10 mouse cellular contexts compared by ENCODE assay signal in genomic region chr11:119915666-119916065, GRCm38 (mm10). TPM values are rescaled to one million over a fixed set of nuclear protein-coding genes. Genes with fewer than 3 reads are reported as not detected.
DNase-seq lines count a peak whose midpoint lies in the region; ATAC-seq and TF ChIP-seq lines count a peak whose summit lies in the region.
"Had no signal": no experiment of that assay in that cellular context is flagged by ENCODE, and none has a peak within 500 bp of the region (broad histone marks: within the 10 kb centered on the region; RNA-seq: fewer than 3 reads in every experiment).

No protein-coding gene starts in this region.

- H3K27me3 ChIP-seq in megakaryocyte, embryonic 14.5 days (replicated peaks), result no peaks in the 10 kb centered on the region
- no peaks in the 10 kb centered on the region for H3K27me3 ChIP-seq in kidney, embryonic 16.5 days (ENCODE audit: insufficient read depth, low read length)
- no peaks in the 10 kb centered on the region for H3K27me3 ChIP-seq in myocyte (ENCODE audit: control insufficient read depth, insufficient read depth, insufficient read length)

- 62% methylated on average over 9 of the region's 9 CpGs for WGBS in kidney, embryonic 16.5 days

- no peak for TF ChIP-seq CTCF in gastrocnemius, adult 2 months (IDR thresholded peaks at IDR 0.05)

- ATAC-seq in megakaryocyte, adult 5-6 weeks (ENCODE audit: poor library complexity, severe bottlenecking), result no peak
- peak; percentile 17; the same call in 1 of the 2 replicates for ATAC-seq in kidney, embryonic 16.5 days (ENCODE audit: low FRiP score, low TSS enrichment)

- H3K9ac ChIP-seq in kidney, embryonic 16.5 days (replicated peaks; ENCODE audit: low read length), result peak overlapping the region; percentile 52; the same call in 1 of the 2 replicates
- H3K9ac ChIP-seq: liver, embryonic 14.5 days had no signal

- peaks cover 57% of the 10 kb centered on the region for H3K36me3 ChIP-seq in megakaryocyte, embryonic 14.5 days (replicated peaks; ENCODE audit: low read length)
- H3K36me3 ChIP-seq in kidney, embryonic 16.5 days (ENCODE audit: insufficient read depth, low read length), result peaks cover 27% of the 10 kb centered on the region
- H3K36me3 ChIP-seq in myocyte (ENCODE audit: control insufficient read depth, insufficient read depth), result peaks cover 7% of the 10 kb centered on the region

- H3K4me2 ChIP-seq in kidney, embryonic 16.5 days (replicated peaks; ENCODE audit: low read depth, low read length), result peak overlapping the region; percentile 90
- no peak overlapping the region for H3K4me2 ChIP-seq in myocyte (ENCODE audit: low read depth)

- no peak for DNase-seq in gastrocnemius, adult 2 months
- DNase-seq in gastrocnemius, postnatal 14 days, result no peak
- no peak for DNase-seq in cerebellum, adult 11 months
- DNase-seq in urinary bladder, adult 18-20 months (ENCODE audit: low spot score in 2 of 2), result no peak
- DNase-seq: cerebellum, adult 9-10 months had no signal

- peaks cover 14% of the 10 kb centered on the region for H3K79me2 ChIP-seq in myocyte (ENCODE audit: control insufficient read depth, insufficient read depth)

- H3K4me3 ChIP-seq in gastrocnemius, adult 2 months, result peak overlapping the region; percentile 45
- H3K4me3 ChIP-seq in megakaryocyte, embryonic 14.5 days (replicated peaks), result peak overlapping the region; percentile 96
- peak overlapping the region; percentile 4; the same call in 1 of the 2 replicates for H3K4me3 ChIP-seq in kidney, embryonic 16.5 days (ENCODE audit: low read length)
- H3K4me3 ChIP-seq in myocyte, result peak overlapping the region; percentile 86

- H3K4me1 ChIP-seq in megakaryocyte, embryonic 14.5 days, result peaks cover 75% of the 10 kb centered on the region
- H3K4me1 ChIP-seq in kidney, embryonic 16.5 days (ENCODE audit: insufficient read depth, low read length), result peaks cover 36% of the 10 kb centered on the region

- intact Hi-C loops in gastrocnemius, adult 2 months (cut with DNase I), result no loop called here
- intact Hi-C loops in gastrocnemius, postnatal 14 days (cut with DNase I; ENCODE audit: low total_unique reads), result no loop called here

- no peak overlapping the region for H3ac ChIP-seq in myocyte (ENCODE audit: control insufficient read depth, insufficient read length)

- H3K27ac ChIP-seq in gastrocnemius, adult 2 months, result peak overlapping the region; percentile 63
- H3K27ac ChIP-seq in kidney, embryonic 16.5 days (ENCODE audit: low read length), result peak overlapping the region; percentile 87
- H3K27ac ChIP-seq: liver, embryonic 14.5 days had no signal

- no peak for TF ChIP-seq POLR2A in myocyte (IDR thresholded peaks at IDR 0.05; ENCODE audit: insufficient read length, low read depth)

- peaks cover 4% of the 10 kb centered on the region; the same call in 1 of the 2 replicates for H3K9me3 ChIP-seq in megakaryocyte, embryonic 14.5 days
- H3K9me3 ChIP-seq in kidney, embryonic 16.5 days (ENCODE audit: low read length), result no peaks in the 10 kb centered on the region

TF ChIP-seq in myocyte, 11 proteins besides CTCF, POLR2A, EP300 and RAD21:
- no peak for TF ChIP-seq MAX (IDR thresholded peaks at IDR 0.05; ENCODE audit: low read depth)
- no peak for TF ChIP-seq SRF (IDR thresholded peaks at IDR 0.05; ENCODE audit: control insufficient read depth, insufficient read length, low read depth)
- TF ChIP-seq TCF3 (IDR thresholded peaks at IDR 0.05; ENCODE audit: insufficient read length, low read depth), result no peak
- TF ChIP-seq REST (IDR thresholded peaks at IDR 0.05; ENCODE audit: insufficient read depth, insufficient read length), result no peak
- no peak for TF ChIP-seq CEBPB (IDR thresholded peaks at IDR 0.05; ENCODE audit: insufficient read depth, poor library complexity, severe bottlenecking)
- TF ChIP-seq E2F4 (IDR thresholded peaks at IDR 0.05; ENCODE audit: insufficient read depth), result no peak
- no peak for TF ChIP-seq USF1 (IDR thresholded peaks at IDR 0.05; ENCODE audit: low read depth)
- TF ChIP-seq TCF12 (IDR thresholded peaks at IDR 0.05; ENCODE audit: insufficient read depth, poor library complexity, severe bottlenecking), result no peak
- no peak for TF ChIP-seq MYOG (IDR thresholded peaks at IDR 0.05; ENCODE audit: control insufficient read depth in 1 of 3, insufficient read depth in 1 of 3, insufficient read length in 2 of 3, low read depth in 2 of 3)
- no peak for TF ChIP-seq MYOD1 (IDR thresholded peaks at IDR 0.05; ENCODE audit: control insufficient read depth in 1 of 3, insufficient read length in 2 of 3, low read depth in 2 of 3)
- no peak for TF ChIP-seq POLR2AphosphoS2 (IDR thresholded peaks at IDR 0.05; ENCODE audit: insufficient read length, low read depth)

RNA-seq across cellular contexts. Expression of gene Chmp6, which starts 2.4 kb away (rescaled TPM):
- 10 to 100 TPM; 29.6 to 31.3 TPM for total RNA-seq in gastrocnemius, adult 2 months (2021)
- total RNA-seq in gastrocnemius, postnatal 14 days (2021), result 10 to 100 TPM; 22.7 to 25.2 TPM
- polyA plus RNA-seq in megakaryocyte, embryonic 14.5 days (2012; ENCODE audit: insufficient read depth, low replicate concordance), result 58.8 and 62.5 TPM in 2 replicates
- total RNA-seq in megakaryocyte, adult 5-6 weeks (2015), result 20.7 and 21.7 TPM in 2 replicates
- total RNA-seq in megakaryocyte, adult 5-6 weeks (2017), result 54.8 and 79.3 TPM in 2 replicates
- polyA plus RNA-seq in kidney, embryonic 16.5 days (2015; fragmentation: Nextera tagmentation; extraction: Ambion mirVana), result 110 and 114 TPM in 2 replicates
- 60.5 TPM for polyA plus RNA-seq in myocyte (2012; fragmentation: generic; extraction: Trizol)

RNA-seq across cellular contexts. Expression of gene Baiap2, which starts 26.9 kb away (rescaled TPM):
- 1 to 10 TPM; 1.5 to 2.0 TPM for total RNA-seq in gastrocnemius, adult 2 months (2021)
- 1 to 10 TPM; 3.4 to 3.9 TPM for total RNA-seq in gastrocnemius, postnatal 14 days (2021)
- 37.8 and 62.9 TPM in 2 replicates for polyA plus RNA-seq in megakaryocyte, embryonic 14.5 days (2012; ENCODE audit: insufficient read depth, low replicate concordance)
- total RNA-seq in megakaryocyte, adult 5-6 weeks (2015), result 6.2 TPM in 2 replicates
- 6.2 and 6.9 TPM in 2 replicates for total RNA-seq in megakaryocyte, adult 5-6 weeks (2017)
- polyA plus RNA-seq in kidney, embryonic 16.5 days (2015; fragmentation: Nextera tagmentation; extraction: Ambion mirVana), result 22.8 and 25.3 TPM in 2 replicates
- polyA plus RNA-seq in myocyte (2012; fragmentation: generic; extraction: Trizol), result 23.0 TPM

Comparison
In these comparisons a context has a peak if more than half of its experiments do, and no peak if none do; other contexts are left out.
1. H3K4me3 ChIP-seq: peak in every context shown above with its lines; median percentile 96 in megakaryocyte, embryonic 14.5 days; 86 in myocyte; 45 in gastrocnemius, adult 2 months; 4 in kidney, embryonic 16.5 days.